Mouse (Mus musculus) adrenal gland, adult 18-20 months (tissue): ENCODE data around the gene Ctxn1. TPM values are rescaled to one million over a fixed set of nuclear protein-coding genes. Genes with fewer than 3 reads are reported as not detected.

Source experiments
- DNase-seq, 2 experiments: peaks; one replicate each; pipeline ENCODE4 v3.0.0; 2021 to 2022; ENCODE audit warnings: low spot score in 2 of 2
- total RNA-seq, 2 experiments: library from RNA; stranded (reverse); gene quantifications; 1 replicate in 1 of 2; 2 replicates in 1 of 2; pipeline ENCODE4 v1.2.3; 2021

Ctxn1 gene
- total RNA-seq, 2 experiments from 2014 or later = 6.4 to 7.8 TPM

- no peak for DNase-seq
Measured at GRCm38 (mm10) chr8:4252116-4252760, 6.8 kb downstream of the Ctxn1 start.

- peak; percentile 86 to 87 for DNase-seq
Measured at GRCm38 (mm10) chr8:4250306-4250970, 8.6 kb downstream of the Ctxn1 start.

- peak in 1 of 2 experiments; percentile 33 for DNase-seq
Measured at GRCm38 (mm10) chr8:4249213-4249612, 9.9 kb downstream of the Ctxn1 start.

GRCm38 (mm10) chr8:4247951-4248540 lies 11.0 kb downstream of the Ctxn1 start, which contains the start of gene Tgfbr3l:
Gene Tgfbr3l (plus strand): TSS chr8:4248214.
- peak in 1 of 2 experiments; percentile 37 for DNase-seq

- no peak for DNase-seq
Measured at GRCm38 (mm10) chr8:4247241-4247640, 11.8 kb downstream of the Ctxn1 start.

GRCm38 (mm10) chr8:4245737-4246136 lies 13.3 kb downstream of the Ctxn1 start:
- DNase-seq = no peak

- DNase-seq = no peak
Measured at GRCm38 (mm10) chr8:4245061-4245460, 14.0 kb downstream of the Ctxn1 start.

- no peak for DNase-seq
Measured at GRCm38 (mm10) chr8:4239193-4239890, 19.7 kb downstream of the Ctxn1 start.

- peak; percentile 99 to 100 for DNase-seq
Measured at GRCm38 (mm10) chr8:4238434-4239192, 20.5 kb downstream of the Ctxn1 start, which contains the start of the genes Map2k7 and Gm49320. Gene Map2k7 (plus strand): TSS chr8:4238740. Gene Gm49320 (plus strand): TSS chr8:4238865.

GRCm38 (mm10) chr8:4237814-4238433 lies 21.1 kb downstream of the Ctxn1 start:
- peak in 1 of 2 experiments; percentile 58 for DNase-seq

GRCm38 (mm10) chr8:4230612-4231351 lies 28.3 kb downstream of the Ctxn1 start:
- no peak for DNase-seq

GRCm38 (mm10) chr8:4229784-4230183 lies 29.3 kb downstream of the Ctxn1 start:
- DNase-seq = no peak

- DNase-seq = no peak
Measured at GRCm38 (mm10) chr8:4227919-4228318, 31.2 kb downstream of the Ctxn1 start.

GRCm38 (mm10) chr8:4226739-4227347 lies 32.2 kb downstream of the Ctxn1 start, which contains the start of gene Lrrc8e:
Gene Lrrc8e (plus strand): TSS chr8:4226827.
- peak; percentile 62 to 76 for DNase-seq

- DNase-seq = no peak
Measured at GRCm38 (mm10) chr8:4226323-4226722, 32.8 kb downstream of the Ctxn1 start.

GRCm38 (mm10) chr8:4222059-4222458 lies 37.0 kb downstream of the Ctxn1 start:
- no peak for DNase-seq

- no peak for DNase-seq
Measured at GRCm38 (mm10) chr8:4219617-4220016, 39.5 kb downstream of the Ctxn1 start.

GRCm38 (mm10) chr8:4216791-4217621 lies 42.1 kb downstream of the Ctxn1 start, which contains the start of gene Prr36:
Gene Prr36 (minus strand): TSS chr8:4217459.
- no peak for DNase-seq
